Mouse (Mus musculus) hindbrain, embryonic 14.5 days (tissue): Measurements from ENCODE around the gene Pgpep1. TPM values are rescaled to one million over a fixed set of nuclear protein-coding genes. Genes with fewer than 3 reads are reported as not detected.
A peak's percentile ranks its signal among the peaks of the same experiment; 100 is the strongest.

Experiments used
- ATAC-seq: fragments of 200-750 bp; cut with Nextera tagmentation; 2 replicates; pipeline ENCODE4 v1.8.0; 2017; ENCODE audit warnings: moderate number of reproducible peaks, mild to moderate bottlenecking, moderate TSS enrichment, moderate library complexity; ENCODE audit not compliant: low FRiP score
- DNase-seq: peaks from one replicate; pipeline ENCODE4 v3.0.0-alpha.2; 2015; ENCODE audit warnings: low spot score
- H3K27ac ChIP-seq: fragments of 300-500 bp; sonication (generic); 2 replicates; pipeline ENCODE4 v1.5.1; 2014; ENCODE audit warnings: mild to moderate bottlenecking, moderate library complexity
- H3K27me3 ChIP-seq: fragments of 300-500 bp; sonication (generic); 2 replicates; pipeline ENCODE4 v1.6.1; 2014; ENCODE audit warnings: mild to moderate bottlenecking, low read length, mixed read lengths; ENCODE audit not compliant: control insufficient read depth, insufficient read depth
- H3K36me3 ChIP-seq: fragments of 300-500 bp; sonication (generic); replicated peaks from 2 replicates; pipeline ENCODE4 v1.6.1; 2014; ENCODE audit not compliant: control insufficient read depth, insufficient read depth
- H3K4me1 ChIP-seq: fragments of 300-500 bp; sonication (generic); replicated peaks from 2 replicates; pipeline ENCODE4 v1.6.1; 2014; ENCODE audit warnings: antibody characterized with exemption, low read length, mixed read lengths; ENCODE audit not compliant: control insufficient read depth, insufficient read depth
- H3K4me2 ChIP-seq: fragments of 300-500 bp; sonication (generic); replicated peaks from 2 replicates; pipeline ENCODE4 v1.6.1; 2014; ENCODE audit warnings: mild to moderate bottlenecking, moderate library complexity
- H3K4me3 ChIP-seq: fragments of 300-500 bp; sonication (generic); replicated peaks from 2 replicates; pipeline ENCODE4 v1.5.1; 2014; ENCODE audit warnings: mild to moderate bottlenecking, low read length
- H3K9ac ChIP-seq: fragments of 300-500 bp; sonication (generic); 2 replicates; pipeline ENCODE4 v1.6.1; 2014
- H3K9me3 ChIP-seq: fragments of 300-500 bp; sonication (generic); 2 replicates; pipeline ENCODE4 v1.6.1; 2016; ENCODE audit warnings: low read length; ENCODE audit not compliant: control insufficient read depth
- WGBS: fragments of 180-500 bp; shearing (Covaris S2); extraction: QIAGEN DNeasy Blood & Tissue Kit; methylation state at CpG from one replicate; pipeline ENCODE4 v1.1.7; 2014; 5-methylcytosine and 5-hydroxymethylcytosine counted together
- polyA plus RNA-seq: library from polyadenylated mRNA; unstranded; fragments of >200 nt; fragmentation: Nextera tagmentation; extraction: Ambion mirVana; gene quantifications from 2 replicates; pipeline ENCODE4 v1.2.1, GENCODE M21; 2014

The Pgpep1 gene
- polyA plus RNA-seq, 1 experiment from 2014 or later = 74.0 TPM

- H3K27me3 ChIP-seq = no peaks in the 10 kb centered on the region
- peaks cover 5% of the 10 kb centered on the region; the same call in 1 of the 2 replicates for H3K36me3 ChIP-seq
- no peak overlapping the region for H3K27ac ChIP-seq
- peaks cover 45% of the 10 kb centered on the region for H3K4me1 ChIP-seq
- H3K4me2 ChIP-seq = peak overlapping the region; percentile 92; the same call in 1 of the 2 replicates
- H3K9me3 ChIP-seq = no peaks in the 10 kb centered on the region
- ATAC-seq (no peak), DNase-seq (no peak)
- 90% methylated on average over 9 of the region's 9 CpGs for WGBS
- no peak overlapping the region for H3K4me3 ChIP-seq
- H3K9ac ChIP-seq = no peak overlapping the region
Observed at GRCm38 (mm10) chr8:70605871-70606779, 54.1 kb downstream of the Pgpep1 start.

- H3K36me3 ChIP-seq = peaks cover 5% of the 10 kb centered on the region; the same call in 1 of the 2 replicates
- no peak for ATAC-seq
- WGBS = 83% methylated on average over 7 of the region's 7 CpGs
- no peak overlapping the region for H3K4me2 ChIP-seq
- H3K27me3 ChIP-seq = no peaks in the 10 kb centered on the region
- H3K9me3 ChIP-seq = no peaks in the 10 kb centered on the region
- H3K4me1 ChIP-seq = peaks cover 46% of the 10 kb centered on the region
- DNase-seq = no peak
- no peak overlapping the region for H3K9ac ChIP-seq
- no peak overlapping the region for H3K4me3 ChIP-seq
- H3K27ac ChIP-seq = no peak overlapping the region
Observed at GRCm38 (mm10) chr8:70604558-70604957, 55.6 kb downstream of the Pgpep1 start.

- WGBS = 92% methylated on average over 13 of the region's 13 CpGs
- peak overlapping the region; percentile 87; the same call in 1 of the 2 replicates for H3K27ac ChIP-seq
- DNase-seq (no peak), ATAC-seq (no peak)
- H3K9me3 ChIP-seq = no peaks in the 10 kb centered on the region
- no peak overlapping the region for H3K4me3 ChIP-seq
- H3K4me2 ChIP-seq = no peak overlapping the region
- peaks cover 52% of the 10 kb centered on the region for H3K4me1 ChIP-seq
- no peaks in the 10 kb centered on the region for H3K27me3 ChIP-seq
- peaks cover 8% of the 10 kb centered on the region; the same call in 1 of the 2 replicates for H3K36me3 ChIP-seq
- H3K9ac ChIP-seq = no peak overlapping the region
Observed at GRCm38 (mm10) chr8:70602139-70602811, 57.9 kb downstream of the Pgpep1 start.

GRCm38 (mm10) chr8:70601271-70601649 is 58.9 kb downstream of the Pgpep1 start:
- Histone ChIP-seq H3K9me3 (no peaks in the 10 kb centered on the region), H3K4me2 (peak overlapping the region; percentile 53), H3K4me1 (peaks cover 49% of the 10 kb centered on the region), H3K27me3 (no peaks in the 10 kb centered on the region; the same call in 1 of the 2 replicates), H3K36me3 (peaks cover 18% of the 10 kb centered on the region; the same call in 1 of the 2 replicates), H3K9ac (peak overlapping the region; percentile 33), H3K27ac (peak overlapping the region; percentile 87), H3K4me3 (peak overlapping the region; percentile 12; the same call in 1 of the 2 replicates)
- ATAC-seq = peak; percentile 68
- WGBS = 1% methylated on average over 26 of the region's 26 CpGs
- peak; percentile 84 for DNase-seq

- WGBS = 12% methylated on average over 10 of the region's 10 CpGs
- Histone ChIP-seq H3K4me1 (peaks cover 53% of the 10 kb centered on the region), H3K27ac (peak overlapping the region; percentile 87), H3K9ac (peak overlapping the region; percentile 33), H3K36me3 (peaks cover 24% of the 10 kb centered on the region), H3K4me3 (peak overlapping the region; percentile 12; the same call in 1 of the 2 replicates), H3K27me3 (no peaks in the 10 kb centered on the region; the same call in 1 of the 2 replicates), H3K9me3 (no peaks in the 10 kb centered on the region), H3K4me2 (peak overlapping the region; percentile 53)
- 0 out of 2 replicates have a peak, but pooled peaks have one; percentile 10 for ATAC-seq
- no peak for DNase-seq
Observed at GRCm38 (mm10) chr8:70600473-70601270, 59.5 kb downstream of the Pgpep1 start.

GRCm38 (mm10) chr8:70599507-70600290 is 60.5 kb downstream of the Pgpep1 start:
- ATAC-seq (no peak), DNase-seq (no peak)
- no peaks in the 10 kb centered on the region; the same call in 1 of the 2 replicates for H3K27me3 ChIP-seq
- no peaks in the 10 kb centered on the region for H3K9me3 ChIP-seq
- no peak overlapping the region for H3K9ac ChIP-seq
- no peak overlapping the region for H3K27ac ChIP-seq
- H3K36me3 ChIP-seq = peaks cover 25% of the 10 kb centered on the region
- H3K4me3 ChIP-seq = no peak overlapping the region
- H3K4me1 ChIP-seq = peaks cover 63% of the 10 kb centered on the region
- no peak overlapping the region for H3K4me2 ChIP-seq
- 87% methylated on average over 12 of the region's 12 CpGs for WGBS

- no peak for ATAC-seq
- no peaks in the 10 kb centered on the region; the same call in 1 of the 2 replicates for H3K27me3 ChIP-seq
- peak overlapping the region; percentile 61 for H3K9ac ChIP-seq
- H3K36me3 ChIP-seq = peaks cover 25% of the 10 kb centered on the region
- no peaks in the 10 kb centered on the region for H3K9me3 ChIP-seq
- H3K27ac ChIP-seq = no peak overlapping the region
- 15% methylated on average over 10 of the region's 10 CpGs for WGBS
- peaks cover 65% of the 10 kb centered on the region for H3K4me1 ChIP-seq
- no peak for DNase-seq
- peak overlapping the region; percentile 38 for H3K4me3 ChIP-seq
- H3K4me2 ChIP-seq = peak overlapping the region; percentile 71
Observed at GRCm38 (mm10) chr8:70598722-70599121, 61.5 kb downstream of the Pgpep1 start.

GRCm38 (mm10) chr8:70598283-70598682 is 61.9 kb downstream of the Pgpep1 start:
- ATAC-seq (peak; percentile 18), DNase-seq (peak; percentile 74)
- H3K27ac ChIP-seq = 0 out of 2 replicates have a peak overlapping the region, but pooled peaks have one; percentile 9
- H3K36me3 ChIP-seq = peaks cover 25% of the 10 kb centered on the region
- 1% methylated on average over 29 of the region's 29 CpGs for WGBS
- peak overlapping the region; percentile 61 for H3K9ac ChIP-seq
- H3K4me1 ChIP-seq = peaks cover 65% of the 10 kb centered on the region
- peak overlapping the region; percentile 71 for H3K4me2 ChIP-seq
- H3K27me3 ChIP-seq = no peaks in the 10 kb centered on the region; the same call in 1 of the 2 replicates
- H3K9me3 ChIP-seq = no peaks in the 10 kb centered on the region
- peak overlapping the region; percentile 38 for H3K4me3 ChIP-seq
